Comparison of ENCODE assay signal across 25 mouse cellular contexts in genomic region chr9:115607961-115608360, GRCm38 (mm10).
"Had no signal": no experiment of that assay in that cellular context is flagged by ENCODE, and none has a peak within 500 bp of the region (broad histone marks: within the 10 kb centered on the region; RNA-seq: fewer than 3 reads in every experiment).

No protein-coding gene starts in this region.

- H3K4me2 ChIP-seq: heart, embryonic 11.5 days; heart, embryonic 13.5 days; heart, embryonic 15.5 days; hindbrain, embryonic 12.5 days; hindbrain, embryonic 14.5 days; intestine, embryonic 15.5 days; limb, embryonic 13.5 days; limb, embryonic 15.5 days; liver, embryonic 13.5 days; liver, embryonic 15.5 days had no signal

- H3K4me3 ChIP-seq: gastrocnemius, adult 2 months; heart, embryonic 13.5 days; heart, embryonic 15.5 days; hindbrain, embryonic 10.5 days; hindbrain, embryonic 12.5 days; intestine, embryonic 15.5 days; limb, embryonic 13.5 days; limb, embryonic 15.5 days; liver, embryonic 13.5 days; liver, embryonic 15.5 days had no signal

- ATAC-seq: hindbrain, embryonic 16.5 days; inflammation-experienced regulatory T-cells, adult 6 months; intestine, embryonic 15.5 days; intestine, postnatal 0 days had no signal

- H3K4me1 ChIP-seq: intestine, embryonic 15.5 days; limb, embryonic 15.5 days had no signal

- H3K27me3 ChIP-seq: heart, embryonic 13.5 days; heart, embryonic 15.5 days; hindbrain, embryonic 12.5 days; intestine, embryonic 15.5 days; limb, embryonic 13.5 days; limb, embryonic 15.5 days; liver, embryonic 13.5 days; liver, embryonic 15.5 days had no signal

- DNase-seq: gastrocnemius, adult 2 months; gastrocnemius, postnatal 10 days; gastrocnemius, postnatal 25 days; heart, adult 18-20 months; heart, postnatal 10 days; heart, postnatal 4 days; kidney, adult 18-20 months; kidney, adult 8-10 months; layer of hippocampus, adult 9-11 months; layer of hippocampus, postnatal 36 days; left cerebral cortex, postnatal 4 days; liver, embryonic 13.5 days had no signal

- H3K9ac ChIP-seq: heart, embryonic 13.5 days; heart, embryonic 15.5 days; hindbrain, embryonic 12.5 days; hindbrain, embryonic 14.5 days; intestine, embryonic 15.5 days; limb, embryonic 13.5 days; limb, embryonic 15.5 days; liver, embryonic 13.5 days; liver, embryonic 15.5 days had no signal

- H3K36me3 ChIP-seq: heart, embryonic 13.5 days; heart, embryonic 15.5 days; hindbrain, embryonic 10.5 days; hindbrain, embryonic 12.5 days; intestine, embryonic 15.5 days; limb, embryonic 13.5 days; limb, embryonic 15.5 days; liver, embryonic 13.5 days; liver, embryonic 15.5 days had no signal

- H3K27ac ChIP-seq: gastrocnemius, adult 2 months; heart, embryonic 13.5 days; heart, embryonic 15.5 days; hindbrain, embryonic 12.5 days; hindbrain, embryonic 14.5 days; intestine, embryonic 15.5 days; limb, embryonic 13.5 days; limb, embryonic 15.5 days; liver, embryonic 13.5 days; liver, embryonic 15.5 days had no signal

- H3K9me3 ChIP-seq: heart, embryonic 13.5 days; heart, embryonic 15.5 days; hindbrain, embryonic 10.5 days; hindbrain, embryonic 12.5 days; intestine, embryonic 15.5 days; limb, embryonic 15.5 days; liver, embryonic 13.5 days; liver, embryonic 15.5 days had no signal
